Mouse (Mus musculus) myocyte (in vitro differentiated cells): ENCODE data around the gene Scn5a.

ENCODE experiments used
- TCF12 ChIP-seq: IDR thresholded peaks from one replicate; pipeline ENCODE4 v1.6.1; 2011; ENCODE audit warnings: mild to moderate bottlenecking, control low read depth; ENCODE audit not compliant: poor library complexity, insufficient read depth, severe bottlenecking
- USF1 ChIP-seq: IDR thresholded peaks from one replicate; pipeline ENCODE4 v1.6.1; 2011; ENCODE audit warnings: low read depth, mild to moderate bottlenecking, control low read depth, moderate library complexity

- no peak for TF ChIP-seq TCF12
- TF ChIP-seq USF1: no peak
Observed at GRCm38 (mm10) chr9:119510902-119511301, 67.9 kb downstream of the Scn5a start.
